Mouse (Mus musculus) bone marrow macrophage, adult 2 months (primary cell): ENCODE data around the gene Mocs2.

ENCODE experiments used
- CTCF ChIP-seq: IDR thresholded peaks from 2 replicates; pipeline ENCODE4 v1.5.1; 2012; ENCODE audit warnings: low read depth, mild to moderate bottlenecking, low read length, moderate library complexity
- POLR2A ChIP-seq: IDR thresholded peaks from 2 replicates; pipeline ENCODE4 v1.6.1; 2012; ENCODE audit warnings: mild to moderate bottlenecking, low read depth, low read length, borderline replicate concordance

DNA sequence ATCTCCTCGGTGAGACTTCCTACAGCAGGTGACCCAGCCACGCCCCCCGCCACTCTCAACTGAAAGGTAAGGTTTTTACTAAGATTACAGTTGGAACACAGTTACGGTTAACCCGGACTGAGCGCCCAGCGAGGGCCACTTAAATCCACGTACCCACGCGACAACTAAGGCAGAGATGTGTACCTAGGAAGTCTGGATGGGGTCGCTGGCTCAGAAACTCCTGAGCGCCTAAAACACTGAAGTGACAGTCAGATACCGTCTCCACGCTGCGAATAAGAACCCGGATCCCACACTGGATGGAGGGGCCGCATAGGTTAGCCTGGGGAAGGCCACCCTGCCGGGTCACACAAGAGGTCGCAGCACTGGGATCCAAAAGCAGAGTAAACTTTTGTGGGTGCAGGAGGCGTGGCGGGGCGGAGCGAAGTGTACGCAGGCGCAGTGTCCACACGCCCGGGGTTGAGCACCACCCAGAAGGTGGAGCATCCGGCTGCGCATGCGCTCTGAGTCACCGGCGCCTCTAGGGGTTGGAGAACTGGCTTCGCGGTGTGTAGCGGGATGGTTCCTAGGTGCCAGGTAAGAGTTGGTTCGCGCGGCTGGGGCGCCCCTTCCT lies at the start of gene Mocs2:
- TF ChIP-seq CTCF (no peak), POLR2A (no peak)
